Mouse (Mus musculus) cerebellum, postnatal 10 days (tissue): ENCODE measurements at regions not wholly inside any gene's neighbourhood (a gene's known extent, or its start where the extent isn't known, plus 50 kb on each side); places are given as distances from the start of the nearest gene placed in this dataset.
"Not testable (repeated sequence)": the region's sequence is repeated elsewhere in the genome, so short reads cannot be mapped to it uniquely, and the experiment has no call there.

Experiments used
- DNase-seq, 2 experiments: peaks; one replicate each; pipeline ENCODE4 v3.0.0; 2021; ENCODE audit warnings: mixed read lengths in 2 of 2

- DNase-seq = peak; percentile 1
Observed at GRCm38 (mm10) chr8:19588715-19589114, 93.8 kb downstream of the Defb7 start.

DNA sequence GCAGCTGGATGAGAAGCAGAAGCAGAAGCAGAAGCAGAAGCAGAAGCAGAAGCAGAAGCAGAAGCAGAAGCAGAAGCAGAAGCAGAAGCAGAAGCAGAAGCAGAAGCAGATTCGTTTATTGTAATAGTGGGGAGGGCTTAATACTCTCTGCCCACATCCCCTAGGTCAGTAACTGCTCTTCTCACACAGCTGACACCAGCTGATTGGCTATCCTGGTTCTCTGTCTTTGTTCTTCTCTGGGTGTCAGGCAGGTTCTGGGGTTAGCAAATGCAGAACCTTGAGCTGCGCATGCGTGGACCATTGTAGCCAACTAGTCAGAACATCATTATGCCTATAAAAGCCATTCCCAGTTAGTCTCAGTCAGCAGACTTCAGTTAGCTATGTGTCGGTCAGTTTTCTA, 106.6 kb downstream of the Defb7 start:
- DNase-seq = not testable (repeated sequence)

DNA sequence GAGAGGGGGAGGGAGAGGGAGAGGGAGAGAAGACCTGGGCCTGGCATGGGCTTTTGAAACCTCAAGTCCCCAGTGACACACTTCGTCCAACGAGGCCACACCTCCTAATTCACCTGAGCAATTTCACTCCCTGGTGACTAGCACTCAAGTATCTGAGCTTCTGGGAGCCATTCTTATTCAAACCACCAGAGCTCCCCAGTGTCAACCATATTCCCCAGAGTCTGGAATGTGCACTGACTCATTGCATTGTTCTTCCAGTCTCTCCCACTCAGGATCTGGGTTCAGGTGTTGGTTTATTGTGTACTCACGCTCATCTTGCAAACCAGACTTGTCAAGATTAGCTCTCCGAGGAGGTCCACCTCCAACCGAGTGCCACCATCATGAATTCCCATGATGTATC, 111.7 kb downstream of the Defb7 start:
- no peak for DNase-seq

- peak; percentile 0 to 7 for DNase-seq
Observed at GRCm38 (mm10) chr8:19627514-19627913, 101.9 kb upstream of the 4930467E23Rik start.

DNA sequence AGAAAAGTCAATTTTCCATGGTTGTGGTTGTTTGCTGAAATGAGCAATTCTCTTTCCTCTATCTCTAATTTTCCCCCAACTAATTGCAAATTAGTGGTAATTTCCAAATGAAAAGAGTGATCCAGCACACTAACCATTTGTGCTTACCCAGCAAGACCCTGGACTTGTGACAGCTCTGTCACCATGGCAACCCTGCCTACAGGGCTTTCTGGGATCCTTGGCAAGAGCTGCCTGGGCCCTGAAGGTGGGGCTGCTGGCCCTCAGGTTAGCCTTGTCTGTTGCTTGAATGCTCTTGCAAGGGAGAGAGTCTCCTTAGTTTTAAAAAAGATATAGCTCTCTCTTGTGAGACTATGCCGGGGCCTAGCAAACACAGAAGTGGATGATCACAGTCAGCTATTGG, 80.8 kb upstream of the 4930467E23Rik start:
- DNase-seq = peak; percentile 1 to 22
